Mouse (Mus musculus): Measurements from ENCODE around the gene Erbb4. TPM values are rescaled to one million over a fixed set of nuclear protein-coding genes. Genes with fewer than 3 reads are reported as not detected.

Erbb4 gene
- polyA plus RNA-seq, 1 experiment from 2014 or later: not detected

DNA sequence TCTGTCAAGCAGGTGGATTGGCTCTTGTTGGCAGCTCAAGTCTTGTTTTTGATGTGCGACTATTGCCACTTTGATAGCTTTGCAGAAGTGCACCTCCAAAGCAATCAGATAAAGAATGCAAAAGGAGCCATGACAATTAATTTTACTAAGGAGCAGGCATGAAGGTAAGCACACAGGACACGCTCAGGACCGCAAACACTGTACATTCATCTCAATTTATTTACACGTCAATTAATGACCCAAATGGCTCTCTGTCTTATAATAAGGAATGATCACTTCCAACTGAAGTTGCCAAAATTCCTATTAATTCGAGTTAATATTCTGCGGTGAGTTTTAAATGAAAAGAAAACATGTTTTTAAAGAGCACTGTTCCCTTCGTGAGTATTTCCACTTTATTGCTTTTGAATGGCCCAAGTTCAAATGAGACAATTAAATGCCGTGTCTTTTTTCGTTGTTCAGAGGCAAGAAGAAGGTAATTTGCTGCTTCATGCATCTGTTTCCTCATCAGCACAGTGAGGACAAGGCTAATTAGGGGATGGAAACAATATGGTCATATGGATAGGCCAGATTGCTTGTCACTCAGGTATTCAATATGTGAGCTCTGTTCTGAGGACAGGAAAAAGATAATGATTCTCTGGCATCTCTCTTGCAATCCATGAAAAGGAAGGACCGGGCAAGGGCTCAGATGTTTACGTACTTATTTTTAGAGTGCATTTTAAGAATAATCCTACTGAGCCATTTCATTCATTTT, 61.5 kb downstream of the Erbb4 start:
- TF ChIP-seq CTCF (IDR thresholded peaks at IDR 0.05; ENCODE audit: low read depth): no peak

DNA sequence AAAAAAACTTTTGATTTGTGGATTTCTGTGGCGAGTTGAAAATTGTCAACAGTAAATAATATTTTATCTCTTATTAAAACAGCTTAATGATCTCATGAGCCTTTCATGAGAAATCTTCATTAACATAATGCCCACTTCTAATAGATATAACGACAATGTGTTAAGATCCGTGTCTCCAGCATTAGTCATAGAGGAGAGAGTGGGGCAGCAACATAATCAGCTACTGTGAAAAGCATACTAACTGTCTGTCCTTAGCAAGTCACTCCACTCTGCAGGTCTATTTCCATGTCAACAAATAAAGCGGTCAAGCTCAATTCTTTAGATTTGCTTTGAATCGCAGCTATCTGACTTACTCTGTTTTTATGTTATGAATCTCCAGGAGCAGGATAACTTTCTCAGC, 80.0 kb downstream of the Erbb4 start:
- Histone ChIP-seq H3K9ac (ENCODE audit: low read depth, low read length) (no peak overlapping the region), H3K4me2 (replicated peaks; ENCODE audit: low read depth) (no peak overlapping the region), H3K4me3 (ENCODE audit: low read depth, low read length) (no peak overlapping the region), H3K27me3 (replicated peaks; ENCODE audit: control insufficient read depth, insufficient read depth, low read length) (no peaks in the 10 kb centered on the region), H3K36me3 (ENCODE audit: control insufficient read depth, insufficient read depth) (no peaks in the 10 kb centered on the region), H3K9me3 (ENCODE audit: control insufficient read depth) (no peaks in the 10 kb centered on the region), H3K27ac (ENCODE audit: low read depth, low read length) (no peak overlapping the region), H3K4me1 (replicated peaks; ENCODE audit: control insufficient read depth, insufficient read depth, low read length) (no peaks in the 10 kb centered on the region)
- WGBS: 73% methylated on average over 5 of the region's 5 CpGs
- TF ChIP-seq CTCF (IDR thresholded peaks at IDR 0.05; ENCODE audit: low read depth): no peak
- no peak for ATAC-seq

More for the DNA sequence above, 61.5 kb downstream of the Erbb4 start:
- H3K9ac ChIP-seq (ENCODE audit: low read depth, low read length): no peak overlapping the region
- no peak overlapping the region for H3K4me2 ChIP-seq (replicated peaks; ENCODE audit: low read depth)
- no peak for ATAC-seq
- 83% methylated on average over 11 of the region's 11 CpGs for WGBS
- no peaks in the 10 kb centered on the region for H3K36me3 ChIP-seq (ENCODE audit: control insufficient read depth, insufficient read depth)
- H3K4me3 ChIP-seq (ENCODE audit: low read depth, low read length): no peak overlapping the region
- no peak overlapping the region for H3K27ac ChIP-seq (ENCODE audit: low read depth, low read length)
- no peaks in the 10 kb centered on the region for H3K4me1 ChIP-seq (replicated peaks; ENCODE audit: control insufficient read depth, insufficient read depth, low read length)
- no peaks in the 10 kb centered on the region for H3K27me3 ChIP-seq (replicated peaks; ENCODE audit: control insufficient read depth, insufficient read depth, low read length)
- no peaks in the 10 kb centered on the region for H3K9me3 ChIP-seq (ENCODE audit: control insufficient read depth)

DNA sequence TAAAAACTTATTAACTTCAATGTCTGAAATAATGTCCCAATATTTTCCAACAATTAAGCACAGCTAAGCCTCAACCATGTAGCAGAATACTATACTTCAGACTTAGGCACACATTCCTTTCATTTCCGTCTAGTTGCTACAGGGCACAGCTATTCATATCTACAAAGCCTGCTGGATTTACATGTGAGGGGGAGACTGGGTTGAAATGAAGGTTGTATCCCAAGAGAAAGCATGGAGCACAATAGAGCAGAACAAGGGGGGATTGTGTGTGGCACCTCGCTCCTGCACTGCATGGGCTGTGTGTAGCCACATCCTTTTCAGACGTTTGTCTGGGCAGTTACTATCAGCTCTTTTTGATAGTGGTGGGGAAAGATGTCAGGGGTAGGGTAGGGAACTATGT, 83.0 kb downstream of the Erbb4 start:
- ATAC-seq: no peak

DNA sequence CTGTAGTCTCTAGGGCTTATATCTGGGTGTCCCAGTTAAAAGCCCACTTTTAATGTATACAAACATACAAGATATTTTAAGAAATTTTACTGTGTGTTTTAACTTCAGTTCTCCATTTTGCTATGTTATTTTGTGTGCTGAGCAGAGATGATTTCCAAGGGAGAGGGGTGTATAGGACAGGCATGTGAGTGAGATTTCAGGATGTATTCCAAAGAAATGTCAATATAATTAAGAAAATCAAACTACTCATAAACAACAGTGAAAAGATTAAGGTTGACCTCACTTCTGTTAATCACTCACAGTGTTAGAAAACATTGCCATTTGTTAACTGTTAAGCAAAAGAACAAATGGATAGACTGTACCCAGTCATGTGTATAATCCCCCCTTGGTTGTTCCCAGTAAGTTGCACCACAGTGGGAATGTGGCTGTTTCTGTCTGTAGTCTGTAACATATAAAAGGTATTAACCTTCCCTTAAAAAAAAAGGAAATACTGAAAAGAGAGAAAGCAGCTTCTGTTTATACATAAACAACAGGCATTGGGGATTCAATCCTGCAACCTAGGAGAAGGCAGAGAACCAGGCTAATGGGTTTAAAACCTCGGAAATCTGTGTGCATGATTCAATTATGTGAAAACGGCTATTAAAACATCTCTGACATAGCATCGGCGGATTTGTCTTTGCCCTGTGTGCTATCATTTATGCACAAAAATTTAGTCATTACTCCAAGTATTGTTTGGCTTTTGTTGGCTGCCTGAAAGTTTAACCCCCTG, 84.5 kb downstream of the Erbb4 start:
- Histone ChIP-seq H3K4me1 (replicated peaks; ENCODE audit: control insufficient read depth, insufficient read depth, low read length) (no peaks in the 10 kb centered on the region), H3K27ac (ENCODE audit: low read depth, low read length) (no peak overlapping the region), H3K4me3 (ENCODE audit: low read depth, low read length) (no peak overlapping the region), H3K9ac (ENCODE audit: low read depth, low read length) (no peak overlapping the region), H3K4me2 (replicated peaks; ENCODE audit: low read depth) (no peak overlapping the region), H3K36me3 (ENCODE audit: control insufficient read depth, insufficient read depth) (no peaks in the 10 kb centered on the region), H3K9me3 (ENCODE audit: control insufficient read depth) (no peaks in the 10 kb centered on the region), H3K27me3 (replicated peaks; ENCODE audit: control insufficient read depth, insufficient read depth, low read length) (no peaks in the 10 kb centered on the region)
- no peak for ATAC-seq
- TF ChIP-seq CTCF (IDR thresholded peaks at IDR 0.05; ENCODE audit: low read depth): no peak
- 82% methylated on average over 4 of the region's 4 CpGs for WGBS

More for the DNA sequence above, 83.0 kb downstream of the Erbb4 start:
- no peaks in the 10 kb centered on the region for H3K9me3 ChIP-seq (ENCODE audit: control insufficient read depth)
- H3K27ac ChIP-seq (ENCODE audit: low read depth, low read length): no peak overlapping the region
- TF ChIP-seq CTCF (IDR thresholded peaks at IDR 0.05; ENCODE audit: low read depth): no peak
- H3K9ac ChIP-seq (ENCODE audit: low read depth, low read length): no peak overlapping the region
- 56% methylated on average over 3 of the region's 3 CpGs for WGBS
- no peak overlapping the region for H3K4me3 ChIP-seq (ENCODE audit: low read depth, low read length)
- no peaks in the 10 kb centered on the region for H3K4me1 ChIP-seq (replicated peaks; ENCODE audit: control insufficient read depth, insufficient read depth, low read length)
- no peaks in the 10 kb centered on the region for H3K36me3 ChIP-seq (ENCODE audit: control insufficient read depth, insufficient read depth)
- no peaks in the 10 kb centered on the region for H3K27me3 ChIP-seq (replicated peaks; ENCODE audit: control insufficient read depth, insufficient read depth, low read length)
- H3K4me2 ChIP-seq (replicated peaks; ENCODE audit: low read depth): no peak overlapping the region

DNA sequence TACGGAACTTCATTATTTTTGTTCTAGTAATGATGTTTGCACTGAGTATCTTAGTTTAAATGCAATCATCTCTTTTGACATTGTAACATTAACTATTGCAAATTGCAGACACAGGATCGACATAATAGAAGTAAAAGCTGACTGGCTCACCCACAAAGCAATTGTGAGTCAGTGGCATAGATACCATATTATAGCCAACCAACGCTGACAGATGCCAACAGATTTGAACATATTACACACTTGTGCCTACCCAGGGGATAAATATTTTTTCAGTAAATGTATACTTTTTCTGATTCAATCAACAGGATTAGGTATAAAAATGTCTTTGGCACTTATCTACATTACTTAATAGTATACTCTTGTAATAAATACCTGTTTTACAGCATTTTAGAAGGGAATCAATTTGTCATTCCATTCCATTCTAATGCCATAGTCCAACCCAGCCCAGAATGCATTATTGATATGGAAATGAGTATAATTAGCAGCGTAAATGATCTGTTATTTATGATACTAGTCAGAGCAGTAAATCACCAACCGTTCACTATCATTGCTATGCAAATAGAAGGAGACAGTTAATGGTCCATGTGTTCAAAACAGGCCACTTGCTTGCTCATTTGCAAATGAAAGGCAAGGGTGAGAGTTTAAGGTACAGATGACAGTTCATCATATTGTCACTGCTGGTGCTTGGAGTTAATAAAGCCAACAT, 97.9 kb downstream of the Erbb4 start:
- no peak for ATAC-seq
- Histone ChIP-seq H3K4me3 (ENCODE audit: low read depth, low read length) (no peak overlapping the region), H3K4me1 (replicated peaks; ENCODE audit: control insufficient read depth, insufficient read depth, low read length) (no peaks in the 10 kb centered on the region), H3K27ac (ENCODE audit: low read depth, low read length) (no peak overlapping the region), H3K36me3 (ENCODE audit: control insufficient read depth, insufficient read depth) (no peaks in the 10 kb centered on the region), H3K27me3 (replicated peaks; ENCODE audit: control insufficient read depth, insufficient read depth, low read length) (no peaks in the 10 kb centered on the region), H3K9me3 (ENCODE audit: control insufficient read depth) (no peaks in the 10 kb centered on the region), H3K4me2 (replicated peaks; ENCODE audit: low read depth) (no peak overlapping the region), H3K9ac (ENCODE audit: low read depth, low read length) (no peak overlapping the region)
- no peak for TF ChIP-seq CTCF (IDR thresholded peaks at IDR 0.05; ENCODE audit: low read depth)
- 70% methylated on average over 5 of the region's 5 CpGs for WGBS

DNA sequence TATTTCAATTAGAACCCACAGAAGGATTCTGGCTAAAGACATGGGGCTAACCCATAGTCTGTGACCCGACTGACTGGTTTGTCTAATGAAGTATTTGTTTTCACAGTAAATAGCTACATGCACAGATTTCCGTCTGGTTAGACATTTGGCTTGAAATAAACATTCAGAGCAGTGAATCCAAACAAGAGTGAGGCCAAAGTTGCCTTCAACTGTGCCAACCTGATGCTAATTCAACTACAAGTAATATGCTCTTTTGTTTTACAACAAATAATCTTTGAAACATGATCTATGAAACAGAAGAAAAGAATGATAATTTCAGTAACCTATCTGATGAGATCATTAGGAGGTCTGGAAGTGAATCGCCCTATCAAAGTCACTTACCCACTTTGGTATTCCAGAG, 106.5 kb downstream of the Erbb4 start:
- ATAC-seq: no peak
- no peak for TF ChIP-seq CTCF (IDR thresholded peaks at IDR 0.05; ENCODE audit: low read depth)
- H3K27ac ChIP-seq (ENCODE audit: low read depth, low read length): no peak overlapping the region
- no peaks in the 10 kb centered on the region for H3K27me3 ChIP-seq (replicated peaks; ENCODE audit: control insufficient read depth, insufficient read depth, low read length)
- H3K9me3 ChIP-seq (ENCODE audit: control insufficient read depth): no peaks in the 10 kb centered on the region
- H3K9ac ChIP-seq (ENCODE audit: low read depth, low read length): no peak overlapping the region
- H3K4me3 ChIP-seq (ENCODE audit: low read depth, low read length): no peak overlapping the region
- no peaks in the 10 kb centered on the region for H3K4me1 ChIP-seq (replicated peaks; ENCODE audit: control insufficient read depth, insufficient read depth, low read length)
- no peak overlapping the region for H3K4me2 ChIP-seq (replicated peaks; ENCODE audit: low read depth)
- no peaks in the 10 kb centered on the region for H3K36me3 ChIP-seq (ENCODE audit: control insufficient read depth, insufficient read depth)
- 63% methylated on average over 3 of the region's 3 CpGs for WGBS

Measured in intestine, postnatal 0 days (tissue).